Mouse (Mus musculus) B cell, adult 62 days (primary cell): ENCODE results near the gene A630076J17Rik. TPM values are rescaled to one million over a fixed set of nuclear protein-coding genes. Genes with fewer than 3 reads are reported as not detected.

Experiments
- total RNA-seq: library from RNA; stranded (reverse); gene quantifications from 4 replicates; pipeline ENCODE4 v1.2.4, GENCODE M21; 2023

A630076J17Rik gene
- not detected in 4 replicates for total RNA-seq

GRCm38 (mm10) chr3:107230527-107230926 is at the start of gene A630076J17Rik:
Gene A630076J17Rik (plus strand): TSS chr3:107230614.

GRCm38 (mm10) chr3:107182756-107183155 is 47.7 kb upstream of the A630076J17Rik start, which contains the start of gene Kcna10:
Gene Kcna10 (plus strand): TSS chr3:107183056.

GRCm38 (mm10) chr3:107221608-107222007 is 8.8 kb upstream of the A630076J17Rik start, which contains the start of gene Cym:
Gene Cym (minus strand): TSS chr3:107221732.

GRCm38 (mm10) chr3:107239607-107240006 is 9.2 kb downstream of the A630076J17Rik start, which contains the start of gene Prok1:
Gene Prok1 (minus strand): TSS chr3:107239707.

GRCm38 (mm10) chr3:107278479-107279269 is 48.3 kb downstream of the A630076J17Rik start, which contains the start of gene Lamtor5:
Gene Lamtor5 (plus strand): TSS chr3:107278858.

Other genes starting within 250 kb of the A630076J17Rik start
- 42.9 to 51.2 TPM (median 47.9 TPM) in 4 replicates for gene Kcna3, start 194.4 kb upstream of the A630076J17Rik start, total RNA-seq
- gene Kcna2, start 129.5 kb upstream of the A630076J17Rik start, total RNA-seq, result 0.14 to 0.33 TPM (median 0.26 TPM) in 4 replicates
- not detected in 4 replicates for gene Kcna10, start 47.6 kb upstream of the A630076J17Rik start, total RNA-seq
- gene Cym, start 8.9 kb upstream of the A630076J17Rik start, total RNA-seq, result not detected in 4 replicates
- gene Prok1, start 9.1 kb downstream of the A630076J17Rik start, total RNA-seq, result not detected in 4 replicates
- 42.3 to 48.3 TPM (median 44.5 TPM) in 4 replicates for gene Lamtor5, start 48.2 kb downstream of the A630076J17Rik start, total RNA-seq
- 0.45 to 0.85 TPM (median 0.78 TPM) in 4 replicates for gene Slc16a4, start 60.6 kb downstream of the A630076J17Rik start, total RNA-seq
- gene Rbm15, start 103.1 kb downstream of the A630076J17Rik start, total RNA-seq, result 69.3 to 73.0 TPM (median 71.8 TPM) in 4 replicates
- not detected in 4 replicates for gene Kcnc4, start 228.9 kb downstream of the A630076J17Rik start, total RNA-seq